Mouse (Mus musculus) inflammation-experienced regulatory T-cells (primary cell): ENCODE measurements around the gene BC147527. TPM values are rescaled to one million over a fixed set of nuclear protein-coding genes. Genes with fewer than 3 reads are reported as not detected.

Source experiments
- polyA plus RNA-seq, 2 experiments: library from polyadenylated mRNA; unstranded; fragments of 100-300 nt; shearing (Covaris generic); gene quantifications; one replicate each; pipeline ENCODE4 v1.2.1; 2017

The BC147527 gene
- 10 to 100 TPM; 66.2 to 71.7 TPM for polyA plus RNA-seq

GRCm38 (mm10) chr13:120299991-120300442 lies at the start of gene BC147527:
Gene BC147527 (plus strand): TSS chr13:120300392.

GRCm38 (mm10) chr13:120262870-120263269 lies 37.3 kb upstream of the BC147527 start, which contains the start of gene AF067061:
Gene AF067061 (plus strand): TSS chr13:120263114.

GRCm38 (mm10) chr13:120316578-120316977 lies 16.4 kb downstream of the BC147527 start, which contains the start of gene Tcstv3:
Gene Tcstv3 (plus strand): TSS chr13:120316878.

Other genes starting within 250 kb of the BC147527 start
- 1 to 10 TPM in 1 of 2 experiments, not detected in 1; 1.1 TPM for gene Gm21188, start 248.2 kb upstream of the BC147527 start, polyA plus RNA-seq
- not detected for gene Gm20767, start 160.1 kb upstream of the BC147527 start, polyA plus RNA-seq
- gene Gm21818, start 128.0 kb upstream of the BC147527 start, polyA plus RNA-seq: under 1 TPM in 1 of 2 experiments, not detected in 1; 0.18 TPM
- not detected for gene Gm21762, start 84.4 kb upstream of the BC147527 start, polyA plus RNA-seq
- 1 to 10 TPM in 1 of 2 experiments, not detected in 1; 1.3 TPM for gene Gm21731, start 61.3 kb upstream of the BC147527 start, polyA plus RNA-seq
- gene AF067061, start 37.3 kb upstream of the BC147527 start, polyA plus RNA-seq: 1 to 10 TPM in 1 of 2 experiments, not detected in 1; 1.8 TPM
- gene Tcstv3, start 16.5 kb downstream of the BC147527 start, polyA plus RNA-seq: not detected